Mouse (Mus musculus) thymus, adult 2 months (tissue): ENCODE measurements around the gene Mxi1.

ENCODE experiments used
- CTCF ChIP-seq: fragments of 200-500 bp; IDR thresholded peaks from 2 replicates; pipeline ENCODE4 v1.5.1; 2012; ENCODE audit warnings: mild to moderate bottlenecking, control low read depth, low read length, moderate library complexity, borderline replicate concordance; ENCODE audit not compliant: control insufficient read depth, poor library complexity, insufficient read depth; ENCODE audit errors: extremely low read depth
- POLR2A ChIP-seq: fragments of 200-500 bp; IDR thresholded peaks from 2 replicates; pipeline ENCODE4 v1.6.1; 2012; ENCODE audit warnings: mild to moderate bottlenecking, low read length, control low read depth, moderate library complexity; ENCODE audit not compliant: control insufficient read depth, poor library complexity, insufficient read depth; ENCODE audit errors: extremely low read depth

GRCm38 (mm10) chr19:53264821-53265727 lies 45.2 kb upstream of the Mxi1 start:
- no peak for TF ChIP-seq CTCF
- no peak for TF ChIP-seq POLR2A
